Mouse (Mus musculus) megakaryocyte, embryonic 14.5 days (primary cell): ENCODE measurements around the gene Fbxo21.

Experiments used
- FLI1 ChIP-seq: IDR thresholded peaks from 2 replicates; pipeline ENCODE4 v1.6.1; 2012; ENCODE audit warnings: low read length, inconsistent platforms, mixed read lengths
- GATA1 ChIP-seq: IDR thresholded peaks from 3 replicates; pipeline ENCODE4 v1.6.1; 2012; ENCODE audit warnings: mixed read lengths, low read length, inconsistent platforms, borderline replicate concordance

GRCm38 (mm10) chr5:117954429-117954828 lies 22.1 kb upstream of the Fbxo21 start:
- TF ChIP-seq GATA1 (no peak), FLI1 (no peak)
